Mouse (Mus musculus): ENCODE measurements around the gene Gm10490.
"Not testable (repeated sequence)": the region's sequence is repeated elsewhere in the genome, so short reads cannot be mapped to it uniquely, and the experiment has no call there.

Gene Gm10490

GRCm38 (mm10) chrX:7909242-7909641, at the start of gene Gm10490:
Gene Gm10490 (plus strand): TSS chrX:7909542.
- in situ Hi-C loops (cut with MboI, MseI) = not testable (repeated sequence)

GRCm38 (mm10) chrX:7863181-7863580, 46.2 kb upstream of the Gm10490 start:
- in situ Hi-C loops (cut with MboI, MseI) = no loop called here

- in situ Hi-C loops (cut with MboI, MseI) = no loop called here
Observed at GRCm38 (mm10) chrX:7864551-7864950, 44.8 kb upstream of the Gm10490 start.

- in situ Hi-C loops (cut with MboI, MseI) = no loop called here
Observed at GRCm38 (mm10) chrX:7865343-7865742, 44.0 kb upstream of the Gm10490 start.

GRCm38 (mm10) chrX:7865786-7866185, 43.6 kb upstream of the Gm10490 start:
- in situ Hi-C loops (cut with MboI, MseI) = no loop called here

GRCm38 (mm10) chrX:7867141-7867540, 42.2 kb upstream of the Gm10490 start:
- in situ Hi-C loops (cut with MboI, MseI) = no loop called here

- in situ Hi-C loops (cut with MboI, MseI) = no loop called here
Observed at GRCm38 (mm10) chrX:7868506-7868905, 40.8 kb upstream of the Gm10490 start.

GRCm38 (mm10) chrX:7869826-7870225, 39.5 kb upstream of the Gm10490 start:
- in situ Hi-C loops (cut with MboI, MseI) = no loop called here

- in situ Hi-C loops (cut with MboI, MseI) = no loop called here
Observed at GRCm38 (mm10) chrX:7878007-7878419, 31.3 kb upstream of the Gm10490 start, which contains the start of gene Pim2. Gene Pim2 (plus strand): TSS chrX:7878262.

- in situ Hi-C loops (cut with MboI, MseI) = no loop called here
Observed at GRCm38 (mm10) chrX:7878495-7878894, 30.8 kb upstream of the Gm10490 start.

GRCm38 (mm10) chrX:7879819-7880218, 29.5 kb upstream of the Gm10490 start:
- in situ Hi-C loops (cut with MboI, MseI) = no loop called here

- in situ Hi-C loops (cut with MboI, MseI) = no loop called here
Observed at GRCm38 (mm10) chrX:7883841-7884567, 25.3 kb upstream of the Gm10490 start, which contains the start of gene Slc35a2. Gene Slc35a2 (plus strand): TSS chrX:7884028.

GRCm38 (mm10) chrX:7898211-7898610, 11.1 kb upstream of the Gm10490 start:
- in situ Hi-C loops (cut with MboI, MseI) = no loop called here

GRCm38 (mm10) chrX:7898880-7899874, 10.2 kb upstream of the Gm10490 start, which contains the start of the genes Pqbp1 and Timm17b:
Gene Pqbp1 (minus strand): TSS chrX:7899269.
Gene Timm17b (plus strand): TSS chrX:7899357.
- in situ Hi-C loops (cut with MboI, MseI) = no loop called here

- in situ Hi-C loops (cut with MboI, MseI) = no loop called here
Observed at GRCm38 (mm10) chrX:7904441-7904840, 4.9 kb upstream of the Gm10490 start.

- in situ Hi-C loops (cut with MboI, MseI) = no loop called here
Observed at GRCm38 (mm10) chrX:7907735-7908134, 1.6 kb upstream of the Gm10490 start, which contains the start of gene Gm10491. Gene Gm10491 (minus strand): TSS chrX:7907835.

GRCm38 (mm10) chrX:7910473-7910872, 1.1 kb downstream of the Gm10490 start:
- in situ Hi-C loops (cut with MboI, MseI) = loop anchor here (5.0 kb wide), 1 partner anchor 112 kb away; no protein-coding TSS in a partner anchor

- in situ Hi-C loops (cut with MboI, MseI) = not testable (repeated sequence)
Observed at GRCm38 (mm10) chrX:7915669-7916068, 6.3 kb downstream of the Gm10490 start.

- in situ Hi-C loops (cut with MboI, MseI) = not testable (repeated sequence)
Observed at GRCm38 (mm10) chrX:7917960-7918359, 8.6 kb downstream of the Gm10490 start.

GRCm38 (mm10) chrX:7919601-7920383, 10.4 kb downstream of the Gm10490 start, which contains the start of gene Pcsk1n:
Gene Pcsk1n (plus strand): TSS chrX:7919822.
- in situ Hi-C loops (cut with MboI, MseI) = no loop called here

GRCm38 (mm10) chrX:7922032-7922431, 12.7 kb downstream of the Gm10490 start:
- in situ Hi-C loops (cut with MboI, MseI) = no loop called here
